8 mouse cellular contexts compared by ENCODE assay signal in genomic region chr2:32629276-32629976, GRCm38 (mm10). TPM values are rescaled to one million over a fixed set of nuclear protein-coding genes. Genes with fewer than 3 reads are reported as not detected.
DNase-seq lines count a peak whose midpoint lies in the region; ATAC-seq and TF ChIP-seq lines count a peak whose summit lies in the region.

No protein-coding gene starts in this region.

- no peaks in the 10 kb centered on the region for H3K79me2 ChIP-seq in CH12.LX (replicated peaks; ENCODE audit: control insufficient read depth, extremely low read depth, insufficient read depth, poor library complexity, severe bottlenecking)

- H3K36me3 ChIP-seq in CH12.LX (replicated peaks in 1 of 2; ENCODE audit: control insufficient read depth in 1 of 2, insufficient read depth in 1 of 2, low read length in 1 of 2) = peaks cover 0 to 2% of the 10 kb centered on the region in 2 experiments
- H3K36me3 ChIP-seq in embryonic facial prominence, embryonic 11.5 days (replicated peaks; ENCODE audit: control insufficient read depth, insufficient read depth, low read depth, low read length) = no peaks in the 10 kb centered on the region
- H3K36me3 ChIP-seq in hindbrain, embryonic 12.5 days = no peaks in the 10 kb centered on the region

- TF ChIP-seq RAD21 in CH12.LX (IDR thresholded peaks at IDR 0.05; ENCODE audit: low read depth, low read length) = no peak

- no peak overlapping the region for H3K9ac ChIP-seq in CH12.LX (ENCODE audit: insufficient read depth, low read depth)
- H3K9ac ChIP-seq in embryonic facial prominence, embryonic 11.5 days (replicated peaks; ENCODE audit: low read length) = no peak overlapping the region; the same call in 1 of the 2 replicates
- peak overlapping the region; percentile 28 for H3K9ac ChIP-seq in hindbrain, embryonic 12.5 days

- peak; percentile 44; the same call in 1 of the 2 replicates for ATAC-seq in embryonic facial prominence, embryonic 11.5 days (replicated peaks; ENCODE audit: insufficient number of reproducible peaks, low FRiP score, low TSS enrichment, low read depth)
- ATAC-seq in hindbrain, embryonic 12.5 days (ENCODE audit: low FRiP score) = peak; percentile 51; the same call in 1 of the 2 replicates

- TF ChIP-seq EP300 in CH12.LX (IDR thresholded peaks at IDR 0.05; ENCODE audit: low read length) = no peak

- DNase-seq in cerebellum, adult 9-11 months = peak; percentile 61
- no peak for DNase-seq in cerebellum, adult 8-10 months
- DNase-seq in CH12.LX (ENCODE audit: extremely low read depth) = peak; percentile 36
- DNase-seq in embryonic facial prominence, embryonic 11.5 days (ENCODE audit: low spot score) = peak; percentile 76
- DNase-seq in lung, adult 18-20 months = peak; percentile 76 to 82
- peak; percentile 89 for DNase-seq in retina, embryonic 14.5 days (ENCODE audit: low spot score)
- DNase-seq in spleen, postnatal 36 days (ENCODE audit: low spot score in 2 of 2) = no peak

- no peak overlapping the region for H3K27ac ChIP-seq in CH12.LX (ENCODE audit: insufficient read depth, low read depth)
- no peak overlapping the region for H3K27ac ChIP-seq in embryonic facial prominence, embryonic 11.5 days (replicated peaks; ENCODE audit: low read depth, low read length)
- H3K27ac ChIP-seq in hindbrain, embryonic 12.5 days = peak overlapping the region; percentile 60; the same call in 1 of the 2 replicates

- in situ Hi-C loops in CH12.LX (cut with MboI; ENCODE audit: low pct_ligation_motif_present, low pct_unique_long_range_greater_than_20kb, low sequenced_read_pairs) = no loop called here

- H3K4me2 ChIP-seq in CH12.LX (ENCODE audit: insufficient read depth, low read depth, poor library complexity, severe bottlenecking) = no peak overlapping the region
- H3K4me2 ChIP-seq in embryonic facial prominence, embryonic 11.5 days (ENCODE audit: low read depth, low read length) = no peak overlapping the region
- peak overlapping the region; percentile 29 for H3K4me2 ChIP-seq in hindbrain, embryonic 12.5 days (replicated peaks)

- no peaks in the 10 kb centered on the region for H3K9me3 ChIP-seq in CH12.LX (replicated peaks; ENCODE audit: low read length)
- no peaks in the 10 kb centered on the region for H3K9me3 ChIP-seq in embryonic facial prominence, embryonic 11.5 days (replicated peaks; ENCODE audit: control insufficient read depth, low read length)
- H3K9me3 ChIP-seq in hindbrain, embryonic 12.5 days (replicated peaks) = no peaks in the 10 kb centered on the region

- dilution Hi-C loops in CH12.LX (cut with MboI; ENCODE audit: extremely low pct_ligation_motif_present, extremely low pct_unique_long_range_greater_than_20kb, low sequenced_read_pairs) = no loop called here

- TF ChIP-seq CTCF in CH12.LX (conservative IDR thresholded peaks at IDR 0.05 in 1 of 2, IDR thresholded peaks at IDR 0.05 in 1 of 2; ENCODE audit: low read depth in 2 of 2, low read length in 2 of 2) = no peak

- peaks cover 14 to 34% of the 10 kb centered on the region in 2 experiments for H3K4me1 ChIP-seq in CH12.LX (ENCODE audit: control insufficient read depth in 1 of 2, insufficient read depth in 2 of 2)
- H3K4me1 ChIP-seq in embryonic facial prominence, embryonic 11.5 days (ENCODE audit: control insufficient read depth, insufficient read depth, low read length) = peaks cover 15% of the 10 kb centered on the region
- H3K4me1 ChIP-seq in hindbrain, embryonic 12.5 days = peaks cover 56% of the 10 kb centered on the region

- H3K27me3 ChIP-seq in CH12.LX (replicated peaks) = no peaks in the 10 kb centered on the region
- no peaks in the 10 kb centered on the region for H3K27me3 ChIP-seq in embryonic facial prominence, embryonic 11.5 days (ENCODE audit: control insufficient read depth, insufficient read depth, low read length)
- H3K27me3 ChIP-seq in hindbrain, embryonic 12.5 days = no peaks in the 10 kb centered on the region; the same call in 1 of the 2 replicates

- no peak for TF ChIP-seq POLR2A in CH12.LX (IDR thresholded peaks at IDR 0.05; ENCODE audit: low read depth, low read length)

- 36% methylated on average over 9 of the region's 9 CpGs for WGBS in embryonic facial prominence, embryonic 11.5 days
- WGBS in hindbrain, embryonic 12.5 days = 29% methylated on average over 9 of the region's 9 CpGs

- H3K4me3 ChIP-seq in CH12.LX (replicated peaks in 1 of 3; ENCODE audit: low read depth in 2 of 3, low read length in 2 of 3, poor library complexity in 1 of 3) = no peak overlapping the region
- no peak overlapping the region for H3K4me3 ChIP-seq in embryonic facial prominence, embryonic 11.5 days (ENCODE audit: low read depth, low read length)
- H3K4me3 ChIP-seq in hindbrain, embryonic 12.5 days = no peak overlapping the region

TF ChIP-seq in CH12.LX, 34 proteins besides CTCF, POLR2A, EP300 and RAD21:
- TF ChIP-seq IRF4 (IDR thresholded peaks at IDR 0.05; ENCODE audit: low read depth, low read length) (no peak), UBTF (IDR thresholded peaks at IDR 0.05; ENCODE audit: low read depth, low read length) (no peak), USF1 (IDR thresholded peaks at IDR 0.05; ENCODE audit: low read depth, low read length) (no peak), MYC (IDR thresholded peaks at IDR 0.05; ENCODE audit: low read depth, low read length) (no peak), MXI1 (IDR thresholded peaks at IDR 0.05; ENCODE audit: low read depth, low read length) (peak; percentile 91), E2F4 (IDR thresholded peaks at IDR 0.05; ENCODE audit: insufficient replicate concordance, low read depth, low read length) (no peak)
TF ChIP-seq in CH12.LX: peak in this region for 1.

RNA-seq across cellular contexts. Expression of gene Ak1, which starts 7.9 kb away (rescaled TPM):
- total RNA-seq in CH12.LX (2012; rRNA removed) (2.9 and 3.9 TPM in 2 replicates), CH12.LX (2014; rRNA removed) (1.4 TPM in 2 replicates)
- 1.5 and 2.8 TPM in 2 replicates for polyA plus RNA-seq in CH12.LX (2012; ENCODE audit: insufficient read length, low read depth)
- polyA plus RNA-seq in embryonic facial prominence, embryonic 11.5 days (2014; fragmentation: Nextera tagmentation; extraction: Ambion mirVana) = 13.7 and 16.6 TPM in 2 replicates
- 40.4 and 43.2 TPM in 2 replicates for polyA plus RNA-seq in hindbrain, embryonic 12.5 days (2016; fragmentation: Nextera tagmentation; extraction: Ambion mirVana)

RNA-seq across cellular contexts. Expression of gene Eng, which starts 17.0 kb away (rescaled TPM):
- total RNA-seq in CH12.LX (2012; rRNA removed) = 0.13 TPM in 2 replicates
- total RNA-seq in CH12.LX (2014; rRNA removed) = 0.08 TPM in 1 of 2 replicates, not detected in the other
- 0.44 and 0.47 TPM in 2 replicates for polyA plus RNA-seq in CH12.LX (2012; ENCODE audit: insufficient read length, low read depth)
- 19.2 and 22.6 TPM in 2 replicates for polyA plus RNA-seq in embryonic facial prominence, embryonic 11.5 days (2014; fragmentation: Nextera tagmentation; extraction: Ambion mirVana)
- polyA plus RNA-seq in hindbrain, embryonic 12.5 days (2016; fragmentation: Nextera tagmentation; extraction: Ambion mirVana) = 31.6 and 32.1 TPM in 2 replicates

RNA-seq across cellular contexts. Expression of gene St6galnac6, which starts 29.9 kb away (rescaled TPM):
- total RNA-seq in CH12.LX (2012; rRNA removed) (13.9 and 14.3 TPM in 2 replicates), CH12.LX (2014; rRNA removed) (12.9 and 13.2 TPM in 2 replicates)
- 10.7 and 13.3 TPM in 2 replicates for polyA plus RNA-seq in CH12.LX (2012; ENCODE audit: insufficient read length, low read depth)
- polyA plus RNA-seq in embryonic facial prominence, embryonic 11.5 days (2014; fragmentation: Nextera tagmentation; extraction: Ambion mirVana) = 6.3 and 6.8 TPM in 2 replicates
- polyA plus RNA-seq in hindbrain, embryonic 12.5 days (2016; fragmentation: Nextera tagmentation; extraction: Ambion mirVana) = 13.5 and 14.3 TPM in 2 replicates

RNA-seq across cellular contexts. Expression of gene St6galnac4, which starts 42.5 kb away (rescaled TPM):
- total RNA-seq in CH12.LX (2012; rRNA removed) (51.9 and 57.4 TPM in 2 replicates), CH12.LX (2014; rRNA removed) (45.9 and 58.3 TPM in 2 replicates)
- polyA plus RNA-seq in CH12.LX (2012; ENCODE audit: insufficient read length, low read depth) = 81.7 and 87.0 TPM in 2 replicates
- 20.3 and 22.8 TPM in 2 replicates for polyA plus RNA-seq in embryonic facial prominence, embryonic 11.5 days (2014; fragmentation: Nextera tagmentation; extraction: Ambion mirVana)
- 21.5 and 22.9 TPM in 2 replicates for polyA plus RNA-seq in hindbrain, embryonic 12.5 days (2016; fragmentation: Nextera tagmentation; extraction: Ambion mirVana)

RNA-seq across cellular contexts. Expression of gene 9430097D07Rik, which starts 53.9 kb away (rescaled TPM):
- total RNA-seq in CH12.LX (2012; rRNA removed) = 0.13 TPM in 1 of 2 replicates, not detected in the other
- not detected in 2 replicates for total RNA-seq in CH12.LX (2014; rRNA removed)
- not detected in 2 replicates for polyA plus RNA-seq in CH12.LX (2012; ENCODE audit: insufficient read length, low read depth)
- polyA plus RNA-seq in embryonic facial prominence, embryonic 11.5 days (2014; fragmentation: Nextera tagmentation; extraction: Ambion mirVana) = 0.32 and 0.36 TPM in 2 replicates
- 0.31 and 0.56 TPM in 2 replicates for polyA plus RNA-seq in hindbrain, embryonic 12.5 days (2016; fragmentation: Nextera tagmentation; extraction: Ambion mirVana)

Comparison
In these comparisons a context has a peak if more than half of its experiments do, and no peak if none do; other contexts are left out.
1. DNase-seq: peak in cerebellum, adult 9-11 months (single experiment), CH12.LX (single experiment), embryonic facial prominence, embryonic 11.5 days (single experiment), lung, adult 18-20 months (2 of 2) and retina, embryonic 14.5 days (single experiment); none in cerebellum, adult 8-10 months (single experiment) and spleen, postnatal 36 days (0 of 2).
2. RNA of gene Eng, which starts 17.0 kb away (polyA plus RNA-seq): 31.6 to 32.1 TPM in hindbrain, embryonic 12.5 days and 19.2 to 22.6 TPM in embryonic facial prominence, embryonic 11.5 days; 0.44 to 0.47 TPM in CH12.LX; every median in the first group is over 10 times any median in the second.